8 mouse cellular contexts compared by ENCODE assay signal in genomic region chr15:99099139-99099556, GRCm38 (mm10). TPM values are rescaled to one million over a fixed set of nuclear protein-coding genes. Genes with fewer than 3 reads are reported as not detected.
A peak's percentile ranks its signal among the peaks of the same experiment; 100 is the strongest.
DNase-seq lines count a peak whose midpoint lies in the region; ATAC-seq and TF ChIP-seq lines count a peak whose summit lies in the region.

No protein-coding gene starts in this region.

- CTCF ChIA-PET in Patski (lab: Charles Lee) = interaction anchor here (0.9 to 3.5 kb wide), 7 partner anchors 11 to 72 kb away, joined by 3 to 18 read pairs (median 6); partner anchors contain the start of genes C1ql4 and Prph

- H3K9ac ChIP-seq in forebrain, embryonic 11.5 days (ENCODE audit: low read length) = peak overlapping the region; percentile 35; the same call in 1 of the 2 replicates
- H3K9ac ChIP-seq in hindbrain, embryonic 15.5 days = no peak overlapping the region
- no peak overlapping the region for H3K9ac ChIP-seq in midbrain, embryonic 16.5 days (ENCODE audit: low read depth, low read length)

- no peaks in the 10 kb centered on the region for H3K36me3 ChIP-seq in forebrain, embryonic 11.5 days (ENCODE audit: control insufficient read depth, insufficient read depth, low read length)
- H3K36me3 ChIP-seq in hindbrain, embryonic 15.5 days = no peaks in the 10 kb centered on the region
- H3K36me3 ChIP-seq in midbrain, embryonic 16.5 days (ENCODE audit: control insufficient read depth, insufficient read depth, low read length) = no peaks in the 10 kb centered on the region

- H3K27me3 ChIP-seq in Patski = no peaks in the 10 kb centered on the region
- peaks cover 54% of the 10 kb centered on the region for H3K27me3 ChIP-seq in forebrain, embryonic 11.5 days (ENCODE audit: control insufficient read depth, insufficient read depth, low read length)
- peaks cover 54% of the 10 kb centered on the region for H3K27me3 ChIP-seq in hindbrain, embryonic 15.5 days
- H3K27me3 ChIP-seq in midbrain, embryonic 16.5 days (ENCODE audit: control insufficient read depth, insufficient read depth, low read depth, low read length) = peaks cover 27% of the 10 kb centered on the region

- POLR2A ChIA-PET in Patski (lab: Charles Lee) = interaction anchor here (0.6 kb wide), 1 partner anchor 227 kb away, joined by 3 read pairs; no protein-coding TSS in a partner anchor

- H3K27ac ChIP-seq in forebrain, embryonic 11.5 days (ENCODE audit: low read depth, low read length) = no peak overlapping the region
- no peak overlapping the region for H3K27ac ChIP-seq in hindbrain, embryonic 15.5 days (replicated peaks)
- no peak overlapping the region for H3K27ac ChIP-seq in midbrain, embryonic 16.5 days (ENCODE audit: low read length)

- no peak overlapping the region; the same call in 1 of the 2 replicates for H3K4me3 ChIP-seq in forebrain, embryonic 11.5 days (ENCODE audit: low read depth, low read length)
- H3K4me3 ChIP-seq in hindbrain, embryonic 15.5 days = peak overlapping the region; percentile 38
- no peak overlapping the region for H3K4me3 ChIP-seq in midbrain, embryonic 16.5 days (ENCODE audit: low read depth, low read length)

- no peak for TF ChIP-seq CTCF in Patski (IDR thresholded peaks at IDR 0.05)

- H3K4me1 ChIP-seq in forebrain, embryonic 11.5 days (replicated peaks; ENCODE audit: control insufficient read depth, insufficient read depth, low read length) = peaks cover 22% of the 10 kb centered on the region
- H3K4me1 ChIP-seq in hindbrain, embryonic 15.5 days (replicated peaks) = peaks cover 44% of the 10 kb centered on the region
- H3K4me1 ChIP-seq in midbrain, embryonic 16.5 days (ENCODE audit: control insufficient read depth, insufficient read depth, low read length) = peaks cover 29% of the 10 kb centered on the region

- H3K9me3 ChIP-seq in forebrain, embryonic 11.5 days (ENCODE audit: control insufficient read depth, low read length) = no peaks in the 10 kb centered on the region
- no peaks in the 10 kb centered on the region for H3K9me3 ChIP-seq in hindbrain, embryonic 15.5 days
- no peaks in the 10 kb centered on the region for H3K9me3 ChIP-seq in midbrain, embryonic 16.5 days (replicated peaks; ENCODE audit: control insufficient read depth, low read length, poor library complexity, severe bottlenecking)

- peak; percentile 45 to 74 for DNase-seq in heart, adult 18-20 months
- no peak for DNase-seq in heart, postnatal 25 days (ENCODE audit: low spot score)
- DNase-seq in Patski (ENCODE audit: low read depth, low spot score) = no peak
- DNase-seq in forebrain, embryonic 11.5 days (ENCODE audit: low spot score) = peak; percentile 81
- DNase-seq in liver = peak; percentile 72
- DNase-seq in urinary bladder, postnatal 14 days (ENCODE audit: low spot score) = peak; percentile 65

- intact Hi-C loops in heart, postnatal 25 days (cut with DNase I) = no loop called here

- H3K4me2 ChIP-seq in forebrain, embryonic 11.5 days (ENCODE audit: low read depth, low read length, severe bottlenecking) = 0 out of 2 replicates have a peak overlapping the region, but pooled peaks have one; percentile 18
- peak overlapping the region; percentile 76 for H3K4me2 ChIP-seq in hindbrain, embryonic 15.5 days
- H3K4me2 ChIP-seq in midbrain, embryonic 16.5 days (ENCODE audit: low read length) = 0 out of 2 replicates have a peak overlapping the region, but pooled peaks have one; percentile 1

- peak; percentile 13 for ATAC-seq in Patski
- peak; percentile 25; the same call in 1 of the 2 replicates for ATAC-seq in forebrain, embryonic 11.5 days (replicated peaks; ENCODE audit: low FRiP score)
- 0 out of 2 replicates have a peak, but pooled peaks have one; percentile 43 for ATAC-seq in hindbrain, embryonic 15.5 days (ENCODE audit: low FRiP score, low read depth)
- no peak for ATAC-seq in midbrain, embryonic 16.5 days

- WGBS in forebrain, embryonic 11.5 days = under 1% methylated on average over 15 of the region's 15 CpGs
- WGBS in hindbrain, embryonic 15.5 days = under 1% methylated on average over 15 of the region's 15 CpGs
- WGBS in midbrain, embryonic 16.5 days = 1% methylated on average over 15 of the region's 15 CpGs

- in situ Hi-C loops in Patski (cut with MboI; ENCODE audit: low pct_unique_long_range_greater_than_20kb) = loop anchor here (5.0 kb wide), 1 partner anchor 97 kb away; no protein-coding TSS in a partner anchor

RNA-seq across cellular contexts. Expression of gene Dnajc22, which starts 6.2 kb away (rescaled TPM):
- 1 to 10 TPM in 1 of 2 experiments, under 1 TPM in 1; 0.37 to 1.2 TPM for total RNA-seq in heart, adult 18-20 months (2021)
- total RNA-seq in heart, postnatal 25 days (2021) = under 1 TPM; 0.16 to 0.45 TPM
- 1.9 TPM for polyA plus RNA-seq in Patski (2021)
- 0.16 and 0.40 TPM in 2 replicates for polyA plus RNA-seq in forebrain, embryonic 11.5 days (2014; fragmentation: Nextera tagmentation; extraction: Ambion mirVana)
- polyA plus RNA-seq in hindbrain, embryonic 15.5 days (2015; fragmentation: Nextera tagmentation; extraction: Ambion mirVana) = 1.1 and 1.3 TPM in 2 replicates
- 0.75 and 1.3 TPM in 2 replicates for polyA plus RNA-seq in midbrain, embryonic 16.5 days (2015; fragmentation: Nextera tagmentation; extraction: Ambion mirVana)

RNA-seq across cellular contexts. Expression of gene C1ql4, which starts 11.5 kb away (rescaled TPM):
- total RNA-seq in heart, adult 18-20 months (2021) = not detected
- total RNA-seq in heart, postnatal 25 days (2021) = not detected
- 0.24 TPM for polyA plus RNA-seq in Patski (2021)
- 0.12 TPM in 1 of 2 replicates, not detected in the other for polyA plus RNA-seq in forebrain, embryonic 11.5 days (2014; fragmentation: Nextera tagmentation; extraction: Ambion mirVana)
- 6.4 and 7.8 TPM in 2 replicates for polyA plus RNA-seq in hindbrain, embryonic 15.5 days (2015; fragmentation: Nextera tagmentation; extraction: Ambion mirVana)
- 7.2 and 7.8 TPM in 2 replicates for polyA plus RNA-seq in midbrain, embryonic 16.5 days (2015; fragmentation: Nextera tagmentation; extraction: Ambion mirVana)

RNA-seq across cellular contexts. Expression of gene Troap, which starts 24.8 kb away (rescaled TPM):
- under 1 TPM in 1 of 2 experiments, not detected in 1; 0.28 TPM for total RNA-seq in heart, adult 18-20 months (2021)
- under 1 TPM; 0.13 to 0.67 TPM for total RNA-seq in heart, postnatal 25 days (2021)
- 23.7 TPM for polyA plus RNA-seq in Patski (2021)
- 38.8 and 40.2 TPM in 2 replicates for polyA plus RNA-seq in forebrain, embryonic 11.5 days (2014; fragmentation: Nextera tagmentation; extraction: Ambion mirVana)
- polyA plus RNA-seq in hindbrain, embryonic 15.5 days (2015; fragmentation: Nextera tagmentation; extraction: Ambion mirVana) = 8.5 and 10.1 TPM in 2 replicates
- polyA plus RNA-seq in midbrain, embryonic 16.5 days (2015; fragmentation: Nextera tagmentation; extraction: Ambion mirVana) = 3.2 and 4.9 TPM in 2 replicates

RNA-seq across cellular contexts. Expression of gene Spats2, which starts 26.6 kb away (rescaled TPM):
- 1 to 10 TPM; 7.1 to 7.7 TPM for total RNA-seq in heart, adult 18-20 months (2021)
- total RNA-seq in heart, postnatal 25 days (2021) = 1 to 10 TPM; 7.7 to 7.9 TPM
- polyA plus RNA-seq in Patski (2021) = 43.8 TPM
- polyA plus RNA-seq in forebrain, embryonic 11.5 days (2014; fragmentation: Nextera tagmentation; extraction: Ambion mirVana) = 60.3 and 60.7 TPM in 2 replicates
- polyA plus RNA-seq in hindbrain, embryonic 15.5 days (2015; fragmentation: Nextera tagmentation; extraction: Ambion mirVana) = 32.3 and 34.9 TPM in 2 replicates
- 28.0 and 32.2 TPM in 2 replicates for polyA plus RNA-seq in midbrain, embryonic 16.5 days (2015; fragmentation: Nextera tagmentation; extraction: Ambion mirVana)

RNA-seq across cellular contexts. Expression of gene Prph, which starts 44.2 kb away (rescaled TPM):
- under 1 TPM in 1 of 2 experiments, not detected in 1; 0.15 TPM for total RNA-seq in heart, adult 18-20 months (2021)
- under 1 TPM; 0.14 to 0.42 TPM for total RNA-seq in heart, postnatal 25 days (2021)
- polyA plus RNA-seq in Patski (2021) = 0.76 TPM
- polyA plus RNA-seq in forebrain, embryonic 11.5 days (2014; fragmentation: Nextera tagmentation; extraction: Ambion mirVana) = 0.19 and 0.94 TPM in 2 replicates
- polyA plus RNA-seq in hindbrain, embryonic 15.5 days (2015; fragmentation: Nextera tagmentation; extraction: Ambion mirVana) = 57.5 and 89.3 TPM in 2 replicates
- polyA plus RNA-seq in midbrain, embryonic 16.5 days (2015; fragmentation: Nextera tagmentation; extraction: Ambion mirVana) = 5.1 and 7.1 TPM in 2 replicates

Comparison
In these comparisons a context has a peak if more than half of its experiments do, and no peak if none do; other contexts are left out.
1. DNase-seq: peak in heart, adult 18-20 months (2 of 2), forebrain, embryonic 11.5 days (single experiment), liver (single experiment) and urinary bladder, postnatal 14 days (single experiment); none in heart, postnatal 25 days (single experiment) and Patski (single experiment).
2. H3K4me2 ChIP-seq: peak in every context shown above with its lines; median percentile 76 in hindbrain, embryonic 15.5 days; 18 in forebrain, embryonic 11.5 days; 1 in midbrain, embryonic 16.5 days.